Mouse (Mus musculus) hindbrain, embryonic 13.5 days (tissue): ENCODE data around the gene Wfikkn2. TPM values are rescaled to one million over a fixed set of nuclear protein-coding genes. Genes with fewer than 3 reads are reported as not detected.

Experiments used
- ATAC-seq: fragments of 200-750 bp; cut with Nextera tagmentation; 2 replicates; pipeline ENCODE4 v1.8.0; 2017; ENCODE audit warnings: moderate TSS enrichment; ENCODE audit not compliant: low FRiP score
- H3K27ac ChIP-seq: fragments of 300-500 bp; sonication (generic); 2 replicates; pipeline ENCODE4 v1.5.1; 2015; ENCODE audit warnings: inconsistent platforms, mild to moderate bottlenecking, moderate library complexity
- H3K27me3 ChIP-seq: fragments of 300-500 bp; sonication (generic); 2 replicates; pipeline ENCODE4 v1.6.1; 2015; ENCODE audit warnings: mild to moderate bottlenecking, inconsistent platforms
- H3K36me3 ChIP-seq: fragments of 300-500 bp; sonication (generic); 2 replicates; pipeline ENCODE4 v1.6.1; 2015; ENCODE audit warnings: mild to moderate bottlenecking, inconsistent platforms
- H3K4me1 ChIP-seq: fragments of 300-500 bp; sonication (generic); replicated peaks from 2 replicates; pipeline ENCODE4 v1.6.1; 2015; ENCODE audit warnings: inconsistent platforms
- H3K4me2 ChIP-seq: fragments of 300-500 bp; sonication (generic); 2 replicates; pipeline ENCODE4 v1.6.1; 2015; ENCODE audit warnings: inconsistent platforms, mild to moderate bottlenecking, moderate library complexity
- H3K4me3 ChIP-seq: fragments of 300-500 bp; sonication (generic); 2 replicates; pipeline ENCODE4 v1.5.1; 2015; ENCODE audit warnings: mild to moderate bottlenecking, inconsistent platforms
- H3K9ac ChIP-seq: fragments of 300-500 bp; sonication (generic); 2 replicates; pipeline ENCODE4 v1.6.1; 2015; ENCODE audit warnings: mild to moderate bottlenecking, inconsistent platforms
- H3K9me3 ChIP-seq: fragments of 300-500 bp; sonication (generic); 2 replicates; pipeline ENCODE4 v1.6.1; 2016; ENCODE audit warnings: inconsistent platforms
- WGBS: fragments of 180-500 bp; shearing (Covaris S2); methylation state at CpG from one replicate; pipeline ENCODE4 v1.1.7; 2015; 5-methylcytosine and 5-hydroxymethylcytosine counted together
- polyA plus RNA-seq: library from polyadenylated mRNA; unstranded; fragments of >200 nt; fragmentation: Nextera tagmentation; extraction: Ambion mirVana; gene quantifications from 2 replicates; pipeline ENCODE4 v1.2.1, GENCODE M21; 2015

Gene Wfikkn2
- polyA plus RNA-seq, 1 experiment from 2014 or later: 8.6 TPM

DNA sequence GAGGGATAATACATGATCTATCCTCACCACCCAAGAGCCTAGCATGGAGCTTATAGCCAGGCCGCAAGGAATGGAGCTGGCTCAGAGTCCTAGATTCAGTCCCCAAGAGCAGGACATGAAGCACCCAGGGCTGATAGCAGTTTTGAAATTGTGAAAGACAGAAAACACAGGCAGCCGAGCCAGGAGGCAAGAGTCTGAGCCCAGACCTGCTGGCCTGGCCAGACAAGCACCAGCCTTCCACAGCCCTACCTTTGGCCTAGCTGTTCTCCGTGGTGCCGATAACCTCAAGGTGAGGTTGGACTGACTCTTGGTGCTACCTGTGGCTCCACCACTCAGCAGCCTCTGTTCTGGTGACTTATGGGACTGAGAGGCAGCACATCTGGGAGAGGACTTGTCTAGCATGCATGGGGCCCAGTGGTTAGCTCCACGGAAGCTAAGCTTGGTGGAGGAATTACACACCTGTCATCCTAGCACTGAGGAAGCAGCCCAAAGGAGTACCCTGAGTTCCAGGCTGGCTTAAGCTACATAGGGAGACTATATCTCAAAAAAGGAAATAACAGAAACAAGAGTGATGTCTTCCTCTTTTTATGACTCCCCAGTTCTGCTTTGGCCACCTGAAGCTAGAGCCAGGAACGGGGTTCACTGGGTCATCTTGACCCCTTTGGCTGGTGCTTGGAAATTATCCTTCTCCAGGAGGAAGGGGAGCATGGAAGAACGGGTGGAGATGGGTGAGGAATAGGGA, 47.2 kb downstream of the Wfikkn2 start:
- Histone ChIP-seq H3K27ac (no peak overlapping the region), H3K27me3 (no peaks in the 10 kb centered on the region), H3K4me2 (no peak overlapping the region), H3K9me3 (no peaks in the 10 kb centered on the region), H3K9ac (no peak overlapping the region), H3K4me3 (no peak overlapping the region), H3K4me1 (peaks cover 5% of the 10 kb centered on the region; the same call in 1 of the 2 replicates), H3K36me3 (no peaks in the 10 kb centered on the region)
- ATAC-seq: no peak
- WGBS: 89% methylated on average over 7 of the region's 7 CpGs

DNA sequence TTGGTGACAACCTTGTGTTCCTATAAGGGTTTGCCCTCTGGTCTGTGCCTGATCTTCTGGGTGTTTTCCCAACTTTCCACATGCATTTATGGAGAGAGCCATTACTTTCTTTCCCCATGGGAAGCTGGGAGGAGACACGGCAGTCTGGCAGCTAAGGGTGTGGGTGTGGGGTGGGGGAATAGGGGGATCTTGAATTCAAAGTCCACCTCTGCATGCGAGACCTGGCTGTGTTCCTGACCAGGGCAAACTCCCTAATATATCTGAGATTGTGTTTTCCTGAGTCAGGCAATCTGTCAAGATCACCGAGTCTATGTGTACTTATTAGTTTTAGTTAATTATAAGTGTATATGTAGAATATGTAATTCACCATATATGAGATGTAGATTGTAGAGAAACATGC, 49.5 kb downstream of the Wfikkn2 start:
- Histone ChIP-seq H3K27me3 (no peaks in the 10 kb centered on the region), H3K4me3 (no peak overlapping the region), H3K27ac (no peak overlapping the region), H3K9ac (no peak overlapping the region), H3K4me1 (peaks cover 10% of the 10 kb centered on the region; the same call in 1 of the 2 replicates), H3K36me3 (no peaks in the 10 kb centered on the region), H3K9me3 (no peaks in the 10 kb centered on the region), H3K4me2 (no peak overlapping the region)
- ATAC-seq: no peak
- WGBS: 88% methylated on average over 3 of the region's 3 CpGs

- Histone ChIP-seq H3K27ac (0 out of 2 replicates have a peak overlapping the region, but pooled peaks have one; percentile 18), H3K4me3 (no peak overlapping the region), H3K4me1 (peaks cover 23% of the 10 kb centered on the region), H3K9me3 (no peaks in the 10 kb centered on the region), H3K4me2 (no peak overlapping the region), H3K9ac (0 out of 2 replicates have a peak overlapping the region, but pooled peaks have one; percentile 20), H3K27me3 (no peaks in the 10 kb centered on the region), H3K36me3 (no peaks in the 10 kb centered on the region)
- no peak for ATAC-seq
- 52% methylated on average over 2 of the region's 2 CpGs for WGBS
These were observed 52.7 kb downstream of the Wfikkn2 start for GRCm38 (mm10) chr11:94193109-94193508.

DNA sequence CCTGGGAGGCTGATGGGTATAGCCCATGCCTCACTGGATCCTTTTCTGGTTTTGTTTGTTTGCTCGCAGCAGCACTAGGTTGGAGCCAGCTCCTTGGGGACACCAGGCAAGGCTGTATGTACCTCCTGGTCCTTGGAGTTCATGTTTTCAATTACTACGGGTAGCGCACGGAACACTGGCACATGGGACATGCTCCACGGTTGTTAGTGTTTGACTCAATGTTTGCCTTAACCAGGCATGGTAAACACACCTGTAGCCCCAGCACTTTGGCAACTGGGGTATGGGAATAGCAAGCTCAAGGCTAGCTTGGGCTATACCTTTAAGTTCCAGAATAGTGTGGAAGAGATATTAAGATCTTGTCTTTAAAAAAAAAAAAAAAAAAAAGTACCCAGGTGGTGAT, 55.1 kb downstream of the Wfikkn2 start:
- Histone ChIP-seq H3K27me3 (no peaks in the 10 kb centered on the region), H3K9ac (no peak overlapping the region), H3K4me2 (no peak overlapping the region), H3K9me3 (no peaks in the 10 kb centered on the region), H3K4me3 (no peak overlapping the region), H3K27ac (no peak overlapping the region), H3K36me3 (no peaks in the 10 kb centered on the region), H3K4me1 (peaks cover 23% of the 10 kb centered on the region)
- ATAC-seq: no peak
- 76% methylated on average over 5 of the region's 5 CpGs for WGBS

DNA sequence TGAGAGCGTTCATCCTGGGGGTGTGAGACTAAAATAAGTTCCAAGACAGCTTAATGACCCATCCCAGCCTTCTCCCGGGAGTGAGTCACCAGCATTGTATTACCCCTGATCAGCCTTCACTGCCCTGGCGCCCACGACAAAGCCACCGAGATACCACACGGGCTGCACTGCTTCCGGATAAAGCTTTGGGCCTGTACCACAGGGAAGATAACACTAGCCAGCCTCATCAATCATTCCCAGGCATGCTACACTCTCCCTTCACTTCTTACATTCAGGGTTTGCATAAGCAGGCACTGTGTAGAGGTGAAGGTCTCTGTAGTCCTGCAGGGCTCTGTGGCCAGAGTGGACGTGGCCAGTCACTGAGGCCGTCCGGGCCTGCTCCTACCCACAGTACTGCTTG, 56.2 kb downstream of the Wfikkn2 start:
- Histone ChIP-seq H3K4me3 (no peak overlapping the region), H3K9me3 (no peaks in the 10 kb centered on the region), H3K9ac (no peak overlapping the region), H3K4me1 (peaks cover 18% of the 10 kb centered on the region), H3K36me3 (no peaks in the 10 kb centered on the region), H3K4me2 (no peak overlapping the region), H3K27me3 (no peaks in the 10 kb centered on the region), H3K27ac (peak overlapping the region; percentile 37; the same call in 1 of the 2 replicates)
- WGBS: 51% methylated on average over 10 of the region's 10 CpGs
- ATAC-seq: no peak

Other genes starting within 250 kb of the Wfikkn2 start
- gene Spag9, start 249.9 kb downstream of the Wfikkn2 start, polyA plus RNA-seq: 96.8 and 98.6 TPM in 2 replicates
- gene Tob1, start 34.6 kb downstream of the Wfikkn2 start, polyA plus RNA-seq: 32.3 and 36.0 TPM in 2 replicates
- gene Gm21885, start 35.9 kb upstream of the Wfikkn2 start, polyA plus RNA-seq: 0.43 and 0.70 TPM in 2 replicates
- 163 and 167 TPM in 2 replicates for gene Luc7l3, start 76.0 kb upstream of the Wfikkn2 start, polyA plus RNA-seq
- gene Ankrd40, start 82.0 kb upstream of the Wfikkn2 start, polyA plus RNA-seq: 10.6 and 12.9 TPM in 2 replicates
- 0.50 and 0.77 TPM in 2 replicates for gene Abcc3, start 147.0 kb upstream of the Wfikkn2 start, polyA plus RNA-seq
- 13.6 and 14.2 TPM in 2 replicates for gene Cacna1g, start 228.2 kb upstream of the Wfikkn2 start, polyA plus RNA-seq
- gene Spata20, start 240.2 kb upstream of the Wfikkn2 start, polyA plus RNA-seq: 0.17 and 0.56 TPM in 2 replicates